Mouse (Mus musculus): ENCODE measurements around the gene Ntrk3. TPM values are rescaled to one million over a fixed set of nuclear protein-coding genes. Genes with fewer than 3 reads are reported as not detected.
A peak's percentile ranks its signal among the peaks of the same experiment; 100 is the strongest.

Gene Ntrk3
- polyA plus RNA-seq, 1 experiment = 91.5 TPM

- Histone ChIP-seq H3K4me3 (replicated peaks; ENCODE audit: insufficient read depth, low read depth, low read length) (no peak overlapping the region), H3K4me1 (ENCODE audit: control insufficient read depth, insufficient read depth, low read length) (peaks cover 13% of the 10 kb centered on the region; the same call in 1 of the 2 replicates), H3K27ac (ENCODE audit: insufficient read depth, low read length) (no peak overlapping the region), H3K27me3 (ENCODE audit: control insufficient read depth, insufficient read depth, low read length) (no peaks in the 10 kb centered on the region)
- DNase-seq = no peak
- TF ChIP-seq POLR2A (IDR thresholded peaks at IDR 0.05; ENCODE audit: borderline replicate concordance, insufficient read depth, low read length) (no peak), CTCF (IDR thresholded peaks at IDR 0.05; ENCODE audit: borderline replicate concordance, insufficient read depth, low read depth, low read length) (no peak)
- 39% methylated on average over 4 of the region's 4 CpGs for WGBS
Observed at GRCm38 (mm10) chr7:78397215-78397614, 340.6 kb downstream of the Ntrk3 start.

GRCm38 (mm10) chr7:78390019-78390418 lies 347.8 kb downstream of the Ntrk3 start:
- Histone ChIP-seq H3K27ac (ENCODE audit: insufficient read depth, low read length) (peak overlapping the region; percentile 74), H3K4me1 (ENCODE audit: control insufficient read depth, insufficient read depth, low read length) (peaks cover 38% of the 10 kb centered on the region), H3K27me3 (ENCODE audit: control insufficient read depth, insufficient read depth, low read length) (no peaks in the 10 kb centered on the region), H3K4me3 (replicated peaks; ENCODE audit: insufficient read depth, low read depth, low read length) (no peak overlapping the region)
- TF ChIP-seq CTCF (IDR thresholded peaks at IDR 0.05; ENCODE audit: borderline replicate concordance, insufficient read depth, low read depth, low read length) = no peak
- no peak for TF ChIP-seq POLR2A (IDR thresholded peaks at IDR 0.05; ENCODE audit: borderline replicate concordance, insufficient read depth, low read length)
- WGBS = 14% methylated on average over 3 of the region's 3 CpGs
- DNase-seq = peak; percentile 89 to 94

- peaks cover 41% of the 10 kb centered on the region for H3K4me1 ChIP-seq (ENCODE audit: control insufficient read depth, insufficient read depth, low read length)
- no peaks in the 10 kb centered on the region for H3K27me3 ChIP-seq (ENCODE audit: control insufficient read depth, insufficient read depth, low read length)
- TF ChIP-seq CTCF (IDR thresholded peaks at IDR 0.05; ENCODE audit: borderline replicate concordance, insufficient read depth, low read depth, low read length) (no peak), POLR2A (IDR thresholded peaks at IDR 0.05; ENCODE audit: borderline replicate concordance, insufficient read depth, low read length) (no peak)
- WGBS = 74% methylated on average over 5 of the region's 5 CpGs
- DNase-seq = no peak
- no peak overlapping the region for H3K27ac ChIP-seq (ENCODE audit: insufficient read depth, low read length)
- no peak overlapping the region for H3K4me3 ChIP-seq (replicated peaks; ENCODE audit: insufficient read depth, low read depth, low read length)
Observed at GRCm38 (mm10) chr7:78388101-78388500, 349.7 kb downstream of the Ntrk3 start.

- WGBS = 7% methylated on average over 1 of the region's 1 CpGs
- peak; percentile 83 to 92 for DNase-seq
- TF ChIP-seq POLR2A (IDR thresholded peaks at IDR 0.05; ENCODE audit: borderline replicate concordance, insufficient read depth, low read length) (no peak), CTCF (IDR thresholded peaks at IDR 0.05; ENCODE audit: borderline replicate concordance, insufficient read depth, low read depth, low read length) (no peak)
- Histone ChIP-seq H3K27me3 (ENCODE audit: control insufficient read depth, insufficient read depth, low read length) (no peaks in the 10 kb centered on the region), H3K4me3 (replicated peaks; ENCODE audit: insufficient read depth, low read depth, low read length) (no peak overlapping the region), H3K27ac (ENCODE audit: insufficient read depth, low read length) (peak overlapping the region; percentile 72; the same call in 1 of the 2 replicates), H3K4me1 (ENCODE audit: control insufficient read depth, insufficient read depth, low read length) (peaks cover 35% of the 10 kb centered on the region)
Observed at GRCm38 (mm10) chr7:78385971-78386370, 351.8 kb downstream of the Ntrk3 start.

- H3K4me1 ChIP-seq (ENCODE audit: control insufficient read depth, insufficient read depth, low read length) = peaks cover 42% of the 10 kb centered on the region
- H3K27me3 ChIP-seq (ENCODE audit: control insufficient read depth, insufficient read depth, low read length) = no peaks in the 10 kb centered on the region
- no peak overlapping the region; the same call in 1 of the 2 replicates for H3K27ac ChIP-seq (ENCODE audit: insufficient read depth, low read length)
- no peak for TF ChIP-seq CTCF (IDR thresholded peaks at IDR 0.05; ENCODE audit: borderline replicate concordance, insufficient read depth, low read depth, low read length)
- TF ChIP-seq POLR2A (IDR thresholded peaks at IDR 0.05; ENCODE audit: borderline replicate concordance, insufficient read depth, low read length) = no peak
- DNase-seq = no peak
- H3K4me3 ChIP-seq (replicated peaks; ENCODE audit: insufficient read depth, low read depth, low read length) = no peak overlapping the region
Observed at GRCm38 (mm10) chr7:78384111-78384510, 353.7 kb downstream of the Ntrk3 start.

- H3K27me3 ChIP-seq (ENCODE audit: control insufficient read depth, insufficient read depth, low read length) = no peaks in the 10 kb centered on the region
- H3K4me1 ChIP-seq (ENCODE audit: control insufficient read depth, insufficient read depth, low read length) = peaks cover 50% of the 10 kb centered on the region
- no peak overlapping the region for H3K4me3 ChIP-seq (replicated peaks; ENCODE audit: insufficient read depth, low read depth, low read length)
- no peak overlapping the region; the same call in 1 of the 2 replicates for H3K27ac ChIP-seq (ENCODE audit: insufficient read depth, low read length)
- TF ChIP-seq POLR2A (IDR thresholded peaks at IDR 0.05; ENCODE audit: borderline replicate concordance, insufficient read depth, low read length) (no peak), CTCF (IDR thresholded peaks at IDR 0.05; ENCODE audit: borderline replicate concordance, insufficient read depth, low read depth, low read length) (peak; percentile 44; the same call in 1 of the 2 replicates)
- WGBS = 15% methylated on average over 1 of the region's 1 CpGs
- DNase-seq = peak; percentile 78 to 95
Observed at GRCm38 (mm10) chr7:78382126-78382525, 355.7 kb downstream of the Ntrk3 start.

GRCm38 (mm10) chr7:78379784-78380183 lies 358.0 kb downstream of the Ntrk3 start:
- H3K27ac ChIP-seq (ENCODE audit: insufficient read depth, low read length) = peak overlapping the region; percentile 1; the same call in 1 of the 2 replicates
- H3K4me1 ChIP-seq (ENCODE audit: control insufficient read depth, insufficient read depth, low read length) = peaks cover 41% of the 10 kb centered on the region
- H3K4me3 ChIP-seq (replicated peaks; ENCODE audit: insufficient read depth, low read depth, low read length) = no peak overlapping the region
- TF ChIP-seq CTCF (IDR thresholded peaks at IDR 0.05; ENCODE audit: borderline replicate concordance, insufficient read depth, low read depth, low read length) = no peak
- TF ChIP-seq POLR2A (IDR thresholded peaks at IDR 0.05; ENCODE audit: borderline replicate concordance, insufficient read depth, low read length) = no peak
- WGBS = 24% methylated on average over 5 of the region's 5 CpGs
- DNase-seq = peak; percentile 75 to 88
- no peaks in the 10 kb centered on the region for H3K27me3 ChIP-seq (ENCODE audit: control insufficient read depth, insufficient read depth, low read length)

- peak; percentile 79 to 80 for DNase-seq
- no peak overlapping the region for H3K4me3 ChIP-seq (replicated peaks; ENCODE audit: insufficient read depth, low read depth, low read length)
- WGBS = 29% methylated on average over 2 of the region's 2 CpGs
- TF ChIP-seq POLR2A (IDR thresholded peaks at IDR 0.05; ENCODE audit: borderline replicate concordance, insufficient read depth, low read length) (no peak), CTCF (IDR thresholded peaks at IDR 0.05; ENCODE audit: borderline replicate concordance, insufficient read depth, low read depth, low read length) (no peak)
- H3K27me3 ChIP-seq (ENCODE audit: control insufficient read depth, insufficient read depth, low read length) = no peaks in the 10 kb centered on the region
- H3K27ac ChIP-seq (ENCODE audit: insufficient read depth, low read length) = peak overlapping the region; percentile 12
- peaks cover 40% of the 10 kb centered on the region for H3K4me1 ChIP-seq (ENCODE audit: control insufficient read depth, insufficient read depth, low read length)
Observed at GRCm38 (mm10) chr7:78378306-78378705, 359.5 kb downstream of the Ntrk3 start.

Data from cerebellum, adult 2 months (tissue).